Mouse (Mus musculus) forebrain, embryonic 16.5 days (tissue): ENCODE data around the gene Ppp4r2. TPM values are rescaled to one million over a fixed set of nuclear protein-coding genes. Genes with fewer than 3 reads are reported as not detected.

Source experiments
- ATAC-seq: fragments of 200-750 bp; cut with Nextera tagmentation; 2 replicates; pipeline ENCODE4 v1.8.0; 2017; ENCODE audit warnings: mild to moderate bottlenecking, moderate library complexity
- H3K27ac ChIP-seq: fragments of 300-500 bp; sonication (generic); 2 replicates; pipeline ENCODE4 v1.5.1; 2014; ENCODE audit warnings: low read length, control low read depth
- H3K27me3 ChIP-seq: fragments of 300-500 bp; sonication (generic); replicated peaks from 2 replicates; pipeline ENCODE4 v1.6.1; 2014; ENCODE audit warnings: low read length; ENCODE audit not compliant: control insufficient read depth, insufficient read depth
- H3K36me3 ChIP-seq: fragments of 300-500 bp; sonication (generic); 2 replicates; pipeline ENCODE4 v1.6.1; 2014; ENCODE audit not compliant: control insufficient read depth, insufficient read depth
- H3K4me1 ChIP-seq: fragments of 300-500 bp; sonication (generic); replicated peaks from 2 replicates; pipeline ENCODE4 v1.6.1; 2014; ENCODE audit warnings: low read length; ENCODE audit not compliant: control insufficient read depth, insufficient read depth
- H3K4me2 ChIP-seq: fragments of 300-500 bp; sonication (generic); 2 replicates; pipeline ENCODE4 v1.6.1; 2014; ENCODE audit warnings: mild to moderate bottlenecking, low read length, control low read depth
- H3K4me3 ChIP-seq: fragments of 300-500 bp; sonication (generic); replicated peaks from 2 replicates; pipeline ENCODE4 v1.5.1; 2014; ENCODE audit warnings: mild to moderate bottlenecking, low read length, control low read depth
- H3K9ac ChIP-seq: fragments of 300-500 bp; sonication (generic); replicated peaks from 2 replicates; pipeline ENCODE4 v1.6.1; 2014; ENCODE audit warnings: low read depth, low read length, control low read depth
- H3K9me3 ChIP-seq: fragments of 300-500 bp; sonication (generic); 2 replicates; pipeline ENCODE4 v1.6.1; 2016; ENCODE audit warnings: low read length; ENCODE audit not compliant: control insufficient read depth
- whole genome bisulfite sequencing: fragments of 180-500 bp; shearing (Covaris S2); extraction: QIAGEN DNeasy Blood & Tissue Kit; methylation state at CpG from one replicate; pipeline ENCODE4 v1.1.7; 2014; 5-methylcytosine and 5-hydroxymethylcytosine counted together
- polyA plus RNA-seq: library from polyadenylated mRNA; unstranded; fragments of >200 nt; fragmentation: Nextera tagmentation; extraction: Ambion mirVana; gene quantifications from 2 replicates; pipeline ENCODE4 v1.2.1, GENCODE M21; 2015

Gene Ppp4r2
- polyA plus RNA-seq, 1 experiment from 2014 or later = 23.9 TPM

GRCm38 (mm10) chr6:100824381-100824965 is 8.9 kb upstream of the Ppp4r2 start:
- H3K4me3 ChIP-seq = no peak overlapping the region
- H3K9me3 ChIP-seq = no peaks in the 10 kb centered on the region
- no peak for ATAC-seq
- H3K4me1 ChIP-seq = no peaks in the 10 kb centered on the region
- H3K27me3 ChIP-seq = no peaks in the 10 kb centered on the region
- WGBS = 59% methylated on average over 7 of the region's 7 CpGs
- no peak overlapping the region for H3K9ac ChIP-seq
- no peak overlapping the region for H3K27ac ChIP-seq
- no peaks in the 10 kb centered on the region for H3K36me3 ChIP-seq
- H3K4me2 ChIP-seq = no peak overlapping the region

- 94% methylated on average over 6 of the region's 6 CpGs for WGBS
- Histone ChIP-seq H3K36me3 (no peaks in the 10 kb centered on the region), H3K9me3 (no peaks in the 10 kb centered on the region), H3K4me2 (no peak overlapping the region), H3K4me1 (no peaks in the 10 kb centered on the region), H3K27me3 (no peaks in the 10 kb centered on the region), H3K9ac (no peak overlapping the region), H3K27ac (no peak overlapping the region), H3K4me3 (no peak overlapping the region)
- no peak for ATAC-seq
Observed at GRCm38 (mm10) chr6:100826046-100826445, 7.4 kb upstream of the Ppp4r2 start.

- ATAC-seq = no peak
- Histone ChIP-seq H3K36me3 (no peaks in the 10 kb centered on the region), H3K27ac (no peak overlapping the region), H3K9ac (no peak overlapping the region), H3K9me3 (no peaks in the 10 kb centered on the region), H3K4me2 (no peak overlapping the region), H3K4me3 (no peak overlapping the region), H3K27me3 (no peaks in the 10 kb centered on the region), H3K4me1 (no peaks in the 10 kb centered on the region)
- WGBS = 89% methylated on average over 7 of the region's 7 CpGs
Observed at GRCm38 (mm10) chr6:100828565-100828964, 4.9 kb upstream of the Ppp4r2 start.

GRCm38 (mm10) chr6:100829770-100830169 is 3.7 kb upstream of the Ppp4r2 start:
- Histone ChIP-seq H3K27ac (no peak overlapping the region), H3K36me3 (no peaks in the 10 kb centered on the region), H3K9me3 (no peaks in the 10 kb centered on the region), H3K9ac (no peak overlapping the region), H3K27me3 (no peaks in the 10 kb centered on the region), H3K4me3 (no peak overlapping the region), H3K4me2 (no peak overlapping the region), H3K4me1 (peaks cover 4% of the 10 kb centered on the region)
- 87% methylated on average over 5 of the region's 5 CpGs for WGBS
- no peak for ATAC-seq

GRCm38 (mm10) chr6:100831188-100831587 is 2.2 kb upstream of the Ppp4r2 start:
- peaks cover 15% of the 10 kb centered on the region for H3K4me1 ChIP-seq
- H3K4me2 ChIP-seq = no peak overlapping the region
- no peaks in the 10 kb centered on the region for H3K9me3 ChIP-seq
- peaks cover 8% of the 10 kb centered on the region; the same call in 1 of the 2 replicates for H3K36me3 ChIP-seq
- 75% methylated on average over 3 of the region's 3 CpGs for WGBS
- H3K4me3 ChIP-seq = no peak overlapping the region
- H3K27me3 ChIP-seq = no peaks in the 10 kb centered on the region
- no peak for ATAC-seq
- no peak overlapping the region for H3K27ac ChIP-seq
- H3K9ac ChIP-seq = no peak overlapping the region

- WGBS = 82% methylated on average over 6 of the region's 6 CpGs
Observed at GRCm38 (mm10) chr6:100831751-100832150, 1.7 kb upstream of the Ppp4r2 start.

GRCm38 (mm10) chr6:100833811-100834481 is 524 bp downstream of the Ppp4r2 start:
- H3K4me1 ChIP-seq = peaks cover 21% of the 10 kb centered on the region
- WGBS = under 1% methylated on average over 55 of the region's 72 CpGs
- ATAC-seq = peak; percentile 91

More at GRCm38 (mm10) chr6:100831751-100832150, 1.7 kb upstream of the Ppp4r2 start:
- ATAC-seq = no peak
- Histone ChIP-seq H3K9ac (no peak overlapping the region), H3K36me3 (peaks cover 11% of the 10 kb centered on the region), H3K9me3 (no peaks in the 10 kb centered on the region), H3K4me1 (peaks cover 15% of the 10 kb centered on the region), H3K27ac (no peak overlapping the region), H3K4me2 (no peak overlapping the region), H3K4me3 (no peak overlapping the region), H3K27me3 (no peaks in the 10 kb centered on the region)

GRCm38 (mm10) chr6:100834489-100835160 is 1.2 kb downstream of the Ppp4r2 start:
- no peak for ATAC-seq
- 34% methylated on average over 9 of the region's 9 CpGs for WGBS
- H3K27ac ChIP-seq = no peak overlapping the region

More at GRCm38 (mm10) chr6:100833811-100834481, 524 bp downstream of the Ppp4r2 start:
- H3K9ac ChIP-seq = peak overlapping the region; percentile 86
- H3K27me3 ChIP-seq = no peaks in the 10 kb centered on the region
- H3K27ac ChIP-seq = peak overlapping the region; percentile 92
- H3K4me2 ChIP-seq = peak overlapping the region; percentile 69
- peaks cover 13% of the 10 kb centered on the region for H3K36me3 ChIP-seq
- no peaks in the 10 kb centered on the region for H3K9me3 ChIP-seq
- H3K4me3 ChIP-seq = peak overlapping the region; percentile 87

GRCm38 (mm10) chr6:100845058-100845457 is 11.6 kb downstream of the Ppp4r2 start:
- Histone ChIP-seq H3K4me1 (peaks cover 2% of the 10 kb centered on the region; the same call in 1 of the 2 replicates), H3K9me3 (0 out of 2 replicates have a peak, but pooled peaks cover 3% of the 10 kb centered on the region), H3K4me3 (no peak overlapping the region), H3K9ac (no peak overlapping the region), H3K36me3 (peaks cover 18% of the 10 kb centered on the region), H3K4me2 (no peak overlapping the region), H3K27ac (no peak overlapping the region), H3K27me3 (no peaks in the 10 kb centered on the region)
- no peak for ATAC-seq
- 87% methylated on average over 4 of the region's 4 CpGs for WGBS

More at GRCm38 (mm10) chr6:100834489-100835160, 1.2 kb downstream of the Ppp4r2 start:
- Histone ChIP-seq H3K9ac (peak overlapping the region; percentile 86), H3K27me3 (no peaks in the 10 kb centered on the region), H3K4me2 (peak overlapping the region; percentile 69), H3K4me3 (peak overlapping the region; percentile 87), H3K9me3 (no peaks in the 10 kb centered on the region), H3K36me3 (peaks cover 13% of the 10 kb centered on the region), H3K4me1 (peaks cover 21% of the 10 kb centered on the region)
